Mouse (Mus musculus): ENCODE data around the gene Ufl1.

GRCm38 (mm10) chr4:25227527-25227926 lies 54.1 kb downstream of the Ufl1 start:
- no peak for TF ChIP-seq ZC3H11A (IDR thresholded peaks at IDR 0.05; ENCODE audit: borderline replicate concordance, low read depth, low read length)
- no peak for TF ChIP-seq CHD2 (IDR thresholded peaks at IDR 0.05; ENCODE audit: low read depth, low read length)
- no peak for TF ChIP-seq ZNF384 (IDR thresholded peaks at IDR 0.05; ENCODE audit: low read depth, low read length)
- TF ChIP-seq MAFK (IDR thresholded peaks at IDR 0.05; ENCODE audit: insufficient read depth, low read depth, low read length), result no peak

Data from ES-E14 (cell line).